Mouse (Mus musculus): ENCODE results near the gene Unc13b.

GRCm38 (mm10) chr4:43163205-43163604, 104.5 kb downstream of the Unc13b start:
- TF ChIP-seq EP300 (IDR thresholded peaks at IDR 0.05) (no peak), CTCF (IDR thresholded peaks at IDR 0.05) (no peak)

All from lung, postnatal 0 days (tissue).